Mouse (Mus musculus) liver, adult 2 months (tissue): Measurements from ENCODE around the gene Plppr1. TPM values are rescaled to one million over a fixed set of nuclear protein-coding genes. Genes with fewer than 3 reads are reported as not detected.
"Not testable (repeated sequence)": the region's sequence is repeated elsewhere in the genome, so short reads cannot be mapped to it uniquely, and the experiment has no call there.

Source experiments
- DNase-seq: peaks from one replicate; pipeline ENCODE4 v3.0.0-alpha.2; 2011; ENCODE audit warnings: low read depth, low spot score; ENCODE audit errors: extremely low read depth
- H3K27ac ChIP-seq: fragments of 200-500 bp; replicated peaks from 2 replicates; pipeline ENCODE4 v1.5.1; 2012; ENCODE audit warnings: low read depth, mild to moderate bottlenecking, control low read depth, inconsistent platforms, low read length; ENCODE audit not compliant: insufficient read depth
- H3K27me3 ChIP-seq: fragments of 200-500 bp; 2 replicates; pipeline ENCODE4 v1.6.1; 2012; ENCODE audit warnings: mild to moderate bottlenecking, moderate library complexity, low read length, inconsistent platforms; ENCODE audit not compliant: control insufficient read depth, insufficient read depth
- H3K36me3 ChIP-seq: fragments of 200-500 bp; 2 replicates; pipeline ENCODE4 v1.6.1; 2012; ENCODE audit warnings: low read length, inconsistent platforms; ENCODE audit not compliant: control insufficient read depth, insufficient read depth
- H3K4me1 ChIP-seq: fragments of 200-500 bp; 2 replicates; pipeline ENCODE4 v1.6.1; 2011; ENCODE audit warnings: low read length; ENCODE audit not compliant: control insufficient read depth, insufficient read depth
- H3K4me3 ChIP-seq: fragments of 200-500 bp; 2 replicates; pipeline ENCODE4 v1.5.1; 2011; ENCODE audit warnings: low read depth, mild to moderate bottlenecking, control low read depth, low read length, moderate library complexity; ENCODE audit not compliant: insufficient read depth
- H3K79me2 ChIP-seq: fragments of 200-500 bp; 2 replicates; pipeline ENCODE4 v1.6.1; 2012; ENCODE audit warnings: inconsistent platforms, mild to moderate bottlenecking, low read length, moderate library complexity; ENCODE audit not compliant: control insufficient read depth, insufficient read depth
- H3K9ac ChIP-seq: fragments of 200-500 bp; 2 replicates; pipeline ENCODE4 v1.6.1; 2012; ENCODE audit warnings: low read depth, mild to moderate bottlenecking, control low read depth, inconsistent platforms, low read length
- CTCF ChIP-seq: fragments of 200-500 bp; IDR thresholded peaks from 2 replicates; pipeline ENCODE4 v1.5.1; 2011; ENCODE audit warnings: low read depth, low read length, control low read depth
- POLR2A ChIP-seq: fragments of 200-500 bp; IDR thresholded peaks from 2 replicates; pipeline ENCODE4 v1.6.1; 2011; ENCODE audit warnings: low read length, control low read depth; ENCODE audit not compliant: insufficient read depth; ENCODE audit errors: extremely low read depth
- WGBS: fragments of 180-500 bp; shearing (Covaris S2); methylation state at CpG from one replicate; pipeline ENCODE4 v1.1.7; 2018; 5-methylcytosine and 5-hydroxymethylcytosine counted together
- polyA plus RNA-seq: library from polyadenylated mRNA; depleted of rRNA; stranded (reverse); fragments of >200 nt; gene quantifications from 2 replicates; pipeline ENCODE4 v1.2.3, GENCODE M21; 2012
- total RNA-seq: library from RNA; depleted of rRNA; stranded (reverse); fragments of >200 nt; gene quantifications from 2 replicates; pipeline ENCODE4 v1.2.3, GENCODE M21; 2014

Gene Plppr1
- total and polyA plus RNA-seq, 2 experiments = under 0.01 TPM; not detected in 1

DNA sequence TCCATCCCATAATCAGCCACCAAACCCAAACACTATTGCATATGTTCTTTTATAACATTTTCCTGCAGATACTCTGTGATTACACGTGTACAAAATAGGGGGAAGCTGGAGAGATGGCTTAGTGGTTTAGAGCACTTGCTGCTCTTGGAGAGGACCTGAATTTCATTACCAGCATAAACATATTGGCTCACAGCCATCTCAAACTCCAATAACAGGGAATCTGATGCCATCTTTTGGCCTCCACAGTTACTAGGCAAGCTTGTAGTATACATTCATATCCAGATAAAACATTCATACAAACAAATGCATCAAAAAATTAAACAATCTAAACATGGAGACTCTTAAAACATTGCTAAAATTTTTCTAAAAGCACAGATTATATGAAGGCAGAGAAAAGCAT is 240.5 kb downstream of the Plppr1 start:
- no peak overlapping the region for H3K4me3 ChIP-seq
- WGBS = 47% methylated on average over 1 of the region's 1 CpGs
- DNase-seq = no peak
- H3K27me3 ChIP-seq = no peaks in the 10 kb centered on the region
- no peak overlapping the region for H3K27ac ChIP-seq
- TF ChIP-seq CTCF (no peak), POLR2A (no peak)
- H3K36me3 ChIP-seq = no peaks in the 10 kb centered on the region
- no peak overlapping the region for H3K9ac ChIP-seq
- no peaks in the 10 kb centered on the region for H3K79me2 ChIP-seq
- H3K4me1 ChIP-seq = peaks cover 1% of the 10 kb centered on the region; the same call in 1 of the 2 replicates

DNA sequence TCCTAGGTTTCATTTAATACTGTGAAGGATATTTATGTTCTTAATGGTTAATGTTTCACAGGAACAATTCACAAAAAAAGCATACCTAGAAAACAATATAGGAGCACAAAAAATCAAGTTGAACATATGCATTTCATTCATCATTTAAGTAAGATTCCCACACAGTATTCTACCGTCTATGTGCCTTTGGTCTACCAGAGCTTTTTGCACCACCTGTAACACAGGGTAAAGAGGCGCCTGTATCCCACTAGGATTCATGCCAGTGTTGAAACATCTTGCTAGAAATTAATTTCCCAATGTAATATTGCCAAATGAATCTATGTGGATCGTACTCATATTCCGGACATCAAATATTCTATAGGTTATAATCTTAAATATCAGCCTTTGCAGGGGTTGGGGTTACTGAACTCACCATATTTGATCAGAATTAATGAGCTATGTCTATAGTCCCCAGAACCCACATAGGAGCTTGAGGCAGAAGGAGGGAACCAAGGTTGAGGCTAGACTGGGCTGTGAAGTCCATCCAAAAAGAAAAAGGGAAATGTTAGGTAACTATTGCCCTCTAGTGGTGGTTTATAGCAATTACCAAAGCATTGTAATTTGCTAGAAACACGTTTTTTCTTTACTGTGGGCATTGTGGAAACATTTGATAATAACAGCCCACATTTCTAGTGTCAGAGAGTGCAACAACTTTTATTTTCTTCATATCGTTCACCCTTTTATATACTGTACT is 263.0 kb downstream of the Plppr1 start:
- 60% methylated on average over 6 of the region's 6 CpGs for WGBS
- Histone ChIP-seq H3K27me3 (no peaks in the 10 kb centered on the region), H3K4me3 (no peak overlapping the region), H3K36me3 (no peaks in the 10 kb centered on the region), H3K4me1 (no peaks in the 10 kb centered on the region), H3K79me2 (no peaks in the 10 kb centered on the region), H3K9ac (no peak overlapping the region), H3K27ac (no peak overlapping the region)
- peak; percentile 41 for DNase-seq
- TF ChIP-seq POLR2A (no peak), CTCF (peak; percentile 54)

DNA sequence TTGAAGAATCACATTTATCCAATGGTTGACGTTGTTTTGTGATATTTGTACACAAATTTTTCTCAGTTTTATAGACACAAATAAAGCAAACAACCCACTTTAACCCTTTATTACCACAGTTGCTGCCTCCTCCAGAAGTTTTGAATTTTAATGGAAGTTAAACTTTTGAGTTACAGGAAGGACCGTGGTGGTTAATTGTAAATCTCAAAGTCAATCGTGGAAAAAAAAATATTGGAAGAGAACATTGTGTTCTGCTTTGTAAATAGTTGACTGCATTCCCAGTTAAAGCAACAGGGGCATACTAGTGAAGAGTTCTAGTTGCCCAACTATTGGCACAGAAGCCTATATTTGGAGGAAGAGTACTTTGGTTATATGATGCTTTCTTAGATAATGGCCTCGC is 278.9 kb downstream of the Plppr1 start:
- not testable (repeated sequence) for H3K4me3 ChIP-seq, H3K4me1 ChIP-seq, H3K27ac ChIP-seq, H3K79me2 ChIP-seq, H3K27me3 ChIP-seq, H3K9ac ChIP-seq, H3K36me3 ChIP-seq
- peak; percentile 88 for DNase-seq
- WGBS = 15% methylated on average over 3 of the region's 4 CpGs

DNA sequence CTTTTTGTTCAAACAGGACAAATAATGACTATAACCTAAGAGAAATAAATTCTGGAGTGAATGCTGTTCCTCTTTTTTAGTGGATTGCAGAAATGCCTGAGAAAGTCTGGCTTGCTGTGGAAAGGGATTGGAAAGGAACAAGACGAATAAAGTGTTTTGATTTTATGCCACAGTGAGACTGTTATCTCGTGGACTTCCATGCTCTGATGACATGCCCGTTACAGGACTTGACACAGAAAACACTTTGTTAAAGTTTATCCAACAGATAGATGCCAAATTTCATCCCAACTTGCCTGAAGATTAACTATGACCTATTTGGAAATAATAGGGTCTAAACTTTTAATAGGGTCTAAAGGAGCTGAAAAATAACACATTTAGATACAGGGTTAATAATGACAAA is 281.0 kb downstream of the Plppr1 start:
- H3K9ac ChIP-seq, H3K27ac ChIP-seq, H3K36me3 ChIP-seq, H3K79me2 ChIP-seq, H3K4me3 ChIP-seq, H3K4me1 ChIP-seq, H3K27me3 ChIP-seq: not testable (repeated sequence)
- WGBS = 12% methylated on average over 3 of the region's 3 CpGs
- DNase-seq = peak; percentile 96

DNA sequence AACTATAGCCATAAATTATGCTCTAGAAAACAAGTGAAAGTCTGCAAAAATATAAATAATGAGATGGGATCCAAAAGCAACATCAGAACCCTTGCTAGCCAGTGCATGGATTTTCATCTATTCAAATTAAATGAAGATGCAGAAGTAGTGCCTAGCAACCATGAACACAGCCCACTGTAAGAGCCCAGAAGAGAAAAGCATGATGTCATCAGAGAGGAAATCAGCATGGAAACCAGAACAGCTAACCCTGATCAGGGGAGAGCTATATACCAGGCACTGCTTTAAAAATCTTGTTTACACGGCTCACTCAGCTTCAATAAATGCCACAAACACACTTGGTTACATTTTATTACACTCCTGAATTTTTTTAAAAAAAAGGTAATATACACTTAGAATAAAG is 288.9 kb downstream of the Plppr1 start:
- not testable (repeated sequence) for H3K4me1 ChIP-seq

DNA sequence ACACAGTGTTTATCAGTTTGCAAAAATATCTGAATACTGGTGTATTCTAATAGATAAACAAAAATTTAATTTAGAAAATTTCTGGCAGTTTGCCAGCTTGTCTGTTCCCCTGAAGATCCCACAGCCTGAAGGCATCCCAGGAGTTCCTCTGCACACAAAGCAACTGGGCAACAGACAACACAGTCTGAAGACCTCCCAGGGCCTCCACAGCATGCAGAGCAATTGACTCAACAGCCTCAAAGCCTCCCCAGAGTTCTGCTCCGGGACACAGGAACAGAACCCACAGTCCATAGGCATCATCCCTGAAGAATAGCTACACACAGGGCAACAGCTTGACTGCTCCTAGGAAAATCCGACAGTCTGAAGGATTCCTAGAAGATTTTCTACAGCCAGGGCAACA is 289.6 kb downstream of the Plppr1 start:
- no peaks in the 10 kb centered on the region for H3K27me3 ChIP-seq
- TF ChIP-seq POLR2A = no peak
- TF ChIP-seq CTCF = no peak
- H3K4me1 ChIP-seq = no peaks in the 10 kb centered on the region
- H3K4me3 ChIP-seq = no peak overlapping the region
- H3K27ac ChIP-seq = no peak overlapping the region
- H3K36me3 ChIP-seq = no peaks in the 10 kb centered on the region
- H3K9ac ChIP-seq = no peak overlapping the region
- WGBS = 85% methylated on average over 2 of the region's 2 CpGs
- H3K79me2 ChIP-seq = no peaks in the 10 kb centered on the region
- DNase-seq = no peak

More for the DNA sequence above, 288.9 kb downstream of the Plppr1 start:
- not testable (repeated sequence) for DNase-seq, H3K4me3 ChIP-seq, H3K9ac ChIP-seq, H3K79me2 ChIP-seq, H3K36me3 ChIP-seq, H3K27me3 ChIP-seq, H3K27ac ChIP-seq
- WGBS = 72% methylated on average over 1 of the region's 1 CpGs
